Mouse (Mus musculus): ENCODE measurements around the gene Elovl4. TPM values are rescaled to one million over a fixed set of nuclear protein-coding genes. Genes with fewer than 3 reads are reported as not detected.

Elovl4 gene
- not detected in 2 replicates for total RNA-seq (2017)

- ATAC-seq (replicated peaks in 1 of 2; ENCODE audit: insufficient read depth in 1 of 2, low FRiP score in 2 of 2, low TSS enrichment in 1 of 2, low read depth in 1 of 2, poor library complexity in 2 of 2, severe bottlenecking in 2 of 2) = peak; percentile 13 to 81; a peak in 3 of 4 replicates
Observed at GRCm38 (mm10) chr9:83805977-83806815, at the start of gene Elovl4. Gene Elovl4 (minus strand): TSS chr9:83806277.

DNA sequence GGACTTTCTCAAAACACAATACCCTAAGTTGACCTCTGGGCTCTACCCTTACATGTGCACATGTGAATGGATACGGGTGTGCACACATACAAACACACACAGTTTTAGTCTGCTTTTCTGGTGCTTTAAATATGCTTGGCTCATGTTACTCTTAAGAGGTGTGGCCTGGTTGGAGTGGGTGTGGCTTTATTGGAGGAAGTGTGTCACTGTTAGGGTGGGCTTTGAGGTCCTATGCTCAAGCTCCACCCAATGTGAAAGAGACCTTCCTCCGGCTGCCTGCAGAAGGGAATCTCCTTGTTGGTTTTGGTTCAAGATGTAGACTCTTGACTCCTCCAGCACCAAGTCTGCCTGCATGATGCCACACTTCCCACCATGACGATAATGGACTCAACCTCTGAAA lies 46.4 kb upstream of the Elovl4 start:
- ATAC-seq (replicated peaks in 1 of 2; ENCODE audit: insufficient read depth in 1 of 2, low FRiP score in 2 of 2, low TSS enrichment in 1 of 2, low read depth in 1 of 2, poor library complexity in 2 of 2, severe bottlenecking in 2 of 2) = no peak

GRCm38 (mm10) chr9:83834748-83835313 lies 28.8 kb upstream of the Elovl4 start:
- peak; percentile 2 to 28; a peak in 2 of 4 replicates for ATAC-seq (replicated peaks in 1 of 2; ENCODE audit: insufficient read depth in 1 of 2, low FRiP score in 2 of 2, low TSS enrichment in 1 of 2, low read depth in 1 of 2, poor library complexity in 2 of 2, severe bottlenecking in 2 of 2)

GRCm38 (mm10) chr9:83833811-83834747 lies 28.0 kb upstream of the Elovl4 start, which contains the start of gene Ttk:
Gene Ttk (plus strand): TSS chr9:83834689.
- ATAC-seq (replicated peaks in 1 of 2; ENCODE audit: insufficient read depth in 1 of 2, low FRiP score in 2 of 2, low TSS enrichment in 1 of 2, low read depth in 1 of 2, poor library complexity in 2 of 2, severe bottlenecking in 2 of 2) = peak; percentile 99 to 100

DNA sequence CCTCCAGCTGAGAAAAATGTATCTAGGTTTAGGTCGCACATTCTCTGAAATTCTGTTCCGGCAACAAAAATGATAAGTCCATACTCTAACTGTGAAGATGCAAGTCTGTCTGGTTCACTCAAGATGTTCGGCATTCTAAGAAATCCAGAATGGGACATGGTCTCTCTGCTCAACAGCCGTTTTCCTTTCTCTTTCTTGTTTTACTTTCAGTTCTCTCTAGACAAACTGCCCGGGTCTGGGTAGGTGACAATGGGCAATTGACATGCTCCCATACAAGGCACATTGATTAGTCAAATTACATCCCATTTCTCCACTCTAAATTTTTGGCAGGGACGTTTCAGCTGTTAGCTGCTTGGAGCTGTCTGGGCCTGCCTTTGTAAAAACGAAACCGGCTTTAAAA lies 25.1 kb upstream of the Elovl4 start:
- no peak for ATAC-seq (replicated peaks in 1 of 2; ENCODE audit: insufficient read depth in 1 of 2, low FRiP score in 2 of 2, low TSS enrichment in 1 of 2, low read depth in 1 of 2, poor library complexity in 2 of 2, severe bottlenecking in 2 of 2)

GRCm38 (mm10) chr9:83829896-83830295 lies 23.8 kb upstream of the Elovl4 start:
- ATAC-seq (replicated peaks in 1 of 2; ENCODE audit: insufficient read depth in 1 of 2, low FRiP score in 2 of 2, low TSS enrichment in 1 of 2, low read depth in 1 of 2, poor library complexity in 2 of 2, severe bottlenecking in 2 of 2) = no peak

GRCm38 (mm10) chr9:83822925-83823324 lies 16.8 kb upstream of the Elovl4 start:
- ATAC-seq (replicated peaks in 1 of 2; ENCODE audit: insufficient read depth in 1 of 2, low FRiP score in 2 of 2, low TSS enrichment in 1 of 2, low read depth in 1 of 2, poor library complexity in 2 of 2, severe bottlenecking in 2 of 2) = no peak

GRCm38 (mm10) chr9:83820976-83821375 lies 14.9 kb upstream of the Elovl4 start:
- ATAC-seq (replicated peaks in 1 of 2; ENCODE audit: insufficient read depth in 1 of 2, low FRiP score in 2 of 2, low TSS enrichment in 1 of 2, low read depth in 1 of 2, poor library complexity in 2 of 2, severe bottlenecking in 2 of 2) = no peak

DNA sequence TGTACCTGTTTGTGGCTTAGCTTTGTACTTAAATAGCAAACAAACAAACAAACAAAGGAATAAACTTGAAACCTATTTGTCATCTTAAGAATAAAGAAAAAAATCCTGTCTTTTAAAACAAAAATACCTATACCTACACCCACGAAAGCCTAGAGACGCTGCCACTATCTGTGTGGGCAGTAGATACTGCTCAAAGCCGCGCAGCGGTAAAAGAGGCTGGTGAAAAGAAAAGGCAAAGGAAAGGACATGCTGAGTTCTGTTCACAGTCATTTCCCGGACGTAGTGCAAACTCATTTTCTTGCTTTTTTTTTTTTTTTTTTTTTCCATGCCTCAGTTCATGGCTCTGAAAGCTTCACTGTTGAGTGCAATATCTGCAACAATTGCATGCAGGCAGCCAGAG lies 13.1 kb upstream of the Elovl4 start:
- no peak for ATAC-seq (replicated peaks in 1 of 2; ENCODE audit: insufficient read depth in 1 of 2, low FRiP score in 2 of 2, low TSS enrichment in 1 of 2, low read depth in 1 of 2, poor library complexity in 2 of 2, severe bottlenecking in 2 of 2)

DNA sequence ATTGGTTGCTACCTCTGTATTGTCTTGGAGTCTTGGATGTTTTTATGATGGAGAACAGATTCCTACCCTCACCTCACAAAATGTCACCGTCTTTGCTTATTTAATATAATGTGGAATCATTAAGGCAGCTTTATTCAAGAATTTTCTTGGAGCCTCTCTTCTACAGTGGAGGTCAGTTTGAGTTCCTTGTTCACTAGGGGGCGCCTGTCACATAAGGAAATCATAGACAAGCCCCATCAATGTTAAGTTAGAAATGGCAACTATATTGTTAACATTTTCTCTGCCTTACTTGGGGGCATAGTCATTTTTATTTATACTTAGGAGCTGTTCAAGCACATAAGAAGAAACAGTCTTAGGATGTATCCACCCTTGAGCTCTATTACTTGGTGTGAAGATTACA lies 1.5 kb upstream of the Elovl4 start:
- peak in 1 of 2 experiments; percentile 60; a peak in 2 of 4 replicates for ATAC-seq (replicated peaks in 1 of 2; ENCODE audit: insufficient read depth in 1 of 2, low FRiP score in 2 of 2, low TSS enrichment in 1 of 2, low read depth in 1 of 2, poor library complexity in 2 of 2, severe bottlenecking in 2 of 2)

DNA sequence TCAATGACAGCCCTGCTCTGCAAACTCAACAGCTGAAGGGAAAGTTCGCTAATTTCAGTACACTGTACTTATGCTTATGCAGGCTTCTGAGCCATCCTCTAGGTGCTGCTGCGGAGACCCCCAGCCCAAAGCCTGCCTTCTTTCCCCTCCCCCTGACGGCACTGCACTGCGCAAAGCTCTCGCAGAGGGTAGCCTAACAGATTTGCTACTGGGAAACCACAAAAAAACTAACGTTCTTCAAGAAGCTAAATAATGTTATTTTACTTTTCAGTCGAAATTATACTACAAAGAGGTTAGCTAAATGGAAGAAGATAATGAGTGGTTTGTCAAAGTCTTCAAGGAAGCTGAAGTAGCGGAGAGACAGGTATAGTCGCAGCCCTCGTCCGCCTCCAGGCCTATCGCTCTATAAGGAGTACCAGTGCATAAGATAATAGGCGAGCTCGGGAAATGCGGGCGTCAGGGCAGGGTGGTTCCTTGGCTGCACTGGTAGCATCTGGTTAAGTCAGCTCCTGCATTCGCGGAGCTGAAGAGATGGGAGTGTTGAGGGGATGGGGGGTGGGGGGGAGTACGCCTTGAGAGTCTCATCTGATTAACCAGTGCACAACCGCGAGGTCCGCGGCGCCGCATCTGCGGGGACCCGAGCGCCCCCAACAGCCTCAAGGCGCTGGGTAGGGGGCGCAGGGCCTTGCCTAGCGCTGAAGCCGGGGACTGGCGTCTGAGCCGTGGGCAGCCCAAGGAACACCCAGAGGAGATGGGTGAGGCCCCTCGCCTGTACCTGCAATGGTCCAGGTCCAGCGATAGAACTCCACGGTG lies 707 bp downstream of the Elovl4 start:
- peak; percentile 40 to 48; a peak in 2 of 4 replicates for ATAC-seq (replicated peaks in 1 of 2; ENCODE audit: insufficient read depth in 1 of 2, low FRiP score in 2 of 2, low TSS enrichment in 1 of 2, low read depth in 1 of 2, poor library complexity in 2 of 2, severe bottlenecking in 2 of 2)

DNA sequence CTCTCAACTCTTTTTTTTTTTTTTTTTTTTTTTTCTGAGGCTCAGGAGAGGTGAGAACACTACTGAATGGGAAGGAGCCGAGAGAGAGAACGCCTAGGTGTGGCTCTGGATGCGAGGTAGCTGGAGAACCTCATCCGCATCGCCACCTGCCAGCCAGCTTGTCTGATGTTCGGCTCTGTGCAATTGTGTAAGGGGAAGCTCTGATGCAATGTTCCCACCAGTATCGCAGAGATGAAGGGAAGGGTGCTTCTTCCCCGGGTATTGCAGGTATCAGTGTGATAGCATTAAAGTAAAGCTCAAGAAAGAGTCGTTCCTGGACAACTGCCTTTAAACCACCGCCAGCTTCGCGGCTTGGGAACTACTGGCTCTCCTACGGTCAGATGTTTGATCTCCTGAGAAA lies 1.7 kb downstream of the Elovl4 start:
- no peak for ATAC-seq (replicated peaks in 1 of 2; ENCODE audit: insufficient read depth in 1 of 2, low FRiP score in 2 of 2, low TSS enrichment in 1 of 2, low read depth in 1 of 2, poor library complexity in 2 of 2, severe bottlenecking in 2 of 2)

DNA sequence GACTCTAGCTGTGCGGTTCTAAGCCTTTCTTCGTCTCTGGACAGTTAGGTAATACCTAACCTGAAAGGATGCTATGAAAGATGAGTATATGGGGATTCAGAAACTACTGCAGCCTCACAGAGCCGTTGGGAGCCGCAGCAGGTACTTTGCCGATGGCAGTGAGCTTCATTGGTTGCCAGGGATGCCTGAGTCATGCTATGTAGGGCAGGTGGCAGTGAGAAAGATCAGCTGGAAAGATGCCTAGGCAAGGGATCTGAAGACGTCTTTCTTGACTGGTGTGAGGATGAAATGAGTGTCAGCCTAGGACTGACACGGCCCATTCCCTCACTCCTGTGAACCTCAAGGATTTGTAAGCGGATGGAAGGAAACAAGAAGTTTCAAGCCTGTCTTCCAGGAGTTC lies 8.2 kb downstream of the Elovl4 start:
- no peak for ATAC-seq (replicated peaks in 1 of 2; ENCODE audit: insufficient read depth in 1 of 2, low FRiP score in 2 of 2, low TSS enrichment in 1 of 2, low read depth in 1 of 2, poor library complexity in 2 of 2, severe bottlenecking in 2 of 2)

DNA sequence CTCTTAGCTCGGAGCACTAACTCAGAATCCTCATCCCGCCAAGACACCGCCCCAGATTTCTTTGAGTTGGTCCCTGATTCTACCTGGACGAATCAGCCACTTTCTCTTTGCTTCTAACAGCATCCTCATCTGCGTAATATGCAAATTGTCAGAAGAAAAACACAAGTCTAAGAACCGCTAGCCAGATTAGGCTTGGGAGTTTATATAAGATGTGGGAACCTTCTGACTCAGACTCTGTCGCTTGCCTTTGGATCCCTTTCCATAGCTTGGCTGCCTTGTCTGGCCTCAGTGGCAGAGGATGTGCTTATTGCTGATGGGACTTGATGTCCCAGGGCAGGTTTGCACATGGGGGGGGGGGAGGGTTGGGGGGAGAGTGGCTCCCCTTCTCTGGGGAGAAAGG lies 9.2 kb downstream of the Elovl4 start:
- no peak for ATAC-seq (replicated peaks in 1 of 2; ENCODE audit: insufficient read depth in 1 of 2, low FRiP score in 2 of 2, low TSS enrichment in 1 of 2, low read depth in 1 of 2, poor library complexity in 2 of 2, severe bottlenecking in 2 of 2)

- ATAC-seq (replicated peaks in 1 of 2; ENCODE audit: insufficient read depth in 1 of 2, low FRiP score in 2 of 2, low TSS enrichment in 1 of 2, low read depth in 1 of 2, poor library complexity in 2 of 2, severe bottlenecking in 2 of 2) = no peak
Observed at GRCm38 (mm10) chr9:83789326-83789725, 16.8 kb downstream of the Elovl4 start.

DNA sequence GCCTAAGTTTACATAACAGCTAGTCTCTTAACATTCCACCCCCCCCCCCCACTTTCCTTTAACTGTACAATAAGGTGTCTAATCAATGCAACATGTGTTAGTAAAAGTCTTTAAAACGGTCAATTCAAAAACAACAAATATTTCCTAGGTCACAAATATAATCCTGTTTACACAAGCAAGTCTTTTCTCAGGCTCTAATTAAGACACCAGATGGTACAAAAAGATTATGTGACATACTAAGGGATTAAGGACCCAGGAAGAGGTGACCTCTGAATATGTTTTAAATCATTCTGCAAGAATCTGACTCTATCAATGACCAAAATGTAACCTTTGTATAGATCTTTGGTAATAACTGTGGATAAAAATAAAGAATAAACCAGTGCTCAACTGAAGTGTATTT lies 20.6 kb downstream of the Elovl4 start:
- no peak for ATAC-seq (replicated peaks in 1 of 2; ENCODE audit: insufficient read depth in 1 of 2, low FRiP score in 2 of 2, low TSS enrichment in 1 of 2, low read depth in 1 of 2, poor library complexity in 2 of 2, severe bottlenecking in 2 of 2)

DNA sequence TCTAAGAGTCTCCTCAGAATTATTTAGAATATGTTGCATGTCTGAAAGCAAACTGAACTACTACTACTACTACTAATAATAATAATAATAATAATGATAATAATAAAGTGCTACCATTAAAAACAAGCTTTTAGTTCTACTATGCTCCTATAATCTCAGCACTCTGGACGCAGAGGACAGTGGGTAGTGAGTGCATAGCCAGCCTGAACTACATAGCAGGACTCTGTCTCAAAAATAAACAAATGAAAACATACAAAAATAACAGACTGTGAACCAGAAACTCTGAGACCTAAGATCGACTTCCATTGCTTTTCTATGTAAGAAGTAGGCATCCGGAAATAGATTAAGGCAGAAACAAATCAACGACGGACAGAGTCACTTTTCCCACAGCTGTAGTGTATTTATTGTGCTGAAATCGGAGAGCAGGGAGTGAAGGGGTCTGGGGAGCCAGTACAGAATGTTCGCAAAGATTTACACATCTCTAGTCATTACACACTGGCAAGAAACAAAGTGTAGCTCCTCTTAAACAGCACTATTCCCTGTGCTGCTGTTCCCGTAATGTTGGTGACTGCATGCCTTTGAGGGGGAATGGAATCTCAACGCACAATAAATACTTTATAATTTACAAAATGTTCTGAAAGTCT lies 27.6 kb downstream of the Elovl4 start:
- ATAC-seq (replicated peaks in 1 of 2; ENCODE audit: insufficient read depth in 1 of 2, low FRiP score in 2 of 2, low TSS enrichment in 1 of 2, low read depth in 1 of 2, poor library complexity in 2 of 2, severe bottlenecking in 2 of 2) = no peak
